Mouse (Mus musculus) testis, postnatal 14 days (tissue): ENCODE results near the gene Ccnd2.
A peak's percentile ranks its signal among the peaks of the same experiment; 100 is the strongest.

ENCODE experiments used
- DNase-seq: peaks from one replicate; pipeline ENCODE4 v3.0.0; 2021; ENCODE audit warnings: low spot score

The Ccnd2 gene

DNA sequence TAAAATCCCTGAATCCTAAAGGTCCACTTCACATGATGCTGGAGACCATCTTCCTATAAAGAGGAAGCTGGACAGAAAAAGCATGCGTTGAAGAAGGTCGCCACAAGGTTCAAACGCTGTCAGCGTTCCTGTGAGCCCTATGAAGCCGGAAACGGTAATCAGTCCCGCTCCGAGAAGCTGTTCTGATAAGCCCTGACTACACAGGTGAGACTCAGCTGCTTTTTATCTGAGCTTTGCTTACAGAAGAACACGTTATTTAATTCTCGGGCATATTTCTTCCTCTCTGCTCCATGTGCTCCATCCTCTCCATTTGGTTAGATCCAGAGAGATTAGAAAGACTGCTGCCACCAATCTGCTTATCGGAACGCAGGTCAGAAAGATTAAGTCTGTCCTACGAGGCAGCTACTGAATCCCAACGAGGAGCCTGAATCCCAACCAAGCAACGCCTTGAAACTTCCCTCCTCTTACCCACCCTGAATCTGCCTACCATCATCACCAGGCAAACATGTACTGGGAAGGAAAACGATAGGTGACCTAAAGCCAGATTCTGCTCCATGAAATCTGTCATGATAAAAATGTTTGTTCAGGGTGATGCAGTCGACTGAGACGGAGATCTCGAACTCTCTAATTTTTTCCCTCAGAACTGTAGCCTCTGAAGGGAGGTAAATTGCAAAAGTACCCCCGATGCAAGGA is 43.5 kb downstream of the Ccnd2 start:
- DNase-seq, result no peak

DNA sequence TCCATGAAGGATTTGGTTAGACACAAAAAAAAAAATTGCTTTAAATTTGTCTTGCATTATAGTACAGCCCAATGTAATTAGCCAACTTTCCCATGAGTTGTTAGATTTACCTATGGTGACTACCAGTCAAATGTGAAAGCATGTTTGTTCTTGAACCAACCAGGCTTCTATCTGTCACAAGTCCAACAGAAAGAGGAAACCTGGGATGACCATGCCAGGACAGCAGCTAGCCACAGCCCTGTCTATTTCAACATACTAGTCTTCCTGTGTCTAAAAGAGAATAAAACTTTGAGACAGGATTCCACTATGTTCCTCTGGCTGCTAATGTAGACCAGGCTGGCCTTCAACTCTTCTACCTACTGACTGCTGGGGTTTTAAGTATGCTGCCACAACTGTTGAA is 44.6 kb downstream of the Ccnd2 start:
- DNase-seq, result no peak

DNA sequence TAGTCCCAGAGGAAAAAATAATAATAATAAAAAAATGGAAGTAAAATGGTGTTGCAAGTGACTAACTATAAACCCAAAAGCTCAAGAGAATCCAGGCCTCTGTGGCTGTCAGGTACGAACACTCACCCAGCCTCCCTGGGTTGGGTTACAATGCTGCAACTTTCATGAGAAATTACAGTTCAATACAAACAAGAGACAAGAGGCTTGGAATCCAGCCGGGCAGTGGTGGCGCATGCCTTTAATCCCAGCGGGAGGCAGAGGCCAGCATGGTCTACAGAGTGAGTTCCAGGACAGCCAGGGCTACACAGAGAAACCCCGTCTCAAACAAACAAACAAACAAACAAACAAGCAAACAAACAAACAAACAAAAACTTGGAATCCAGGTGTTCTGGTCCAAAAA is 45.3 kb downstream of the Ccnd2 start:
- no peak for DNase-seq

DNA sequence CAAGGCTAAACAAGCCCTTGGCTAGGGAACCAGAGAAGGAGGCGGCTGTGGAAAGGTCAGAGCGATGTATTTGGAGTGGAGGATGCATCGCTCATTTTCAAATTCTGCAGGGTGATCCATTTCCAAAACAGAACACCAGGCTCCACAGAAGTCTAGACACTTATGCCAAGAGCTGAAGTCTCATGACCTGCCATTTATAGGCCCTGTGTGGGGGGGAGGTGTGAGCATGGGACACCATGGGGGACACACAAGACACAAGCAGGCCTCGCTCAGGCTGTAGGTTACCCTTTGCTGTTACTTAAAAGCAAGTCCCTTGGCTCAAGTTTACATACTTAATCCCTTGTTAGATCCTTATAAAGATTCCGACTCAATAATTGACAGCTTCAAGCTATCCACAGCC is 45.8 kb downstream of the Ccnd2 start:
- DNase-seq, result no peak

DNA sequence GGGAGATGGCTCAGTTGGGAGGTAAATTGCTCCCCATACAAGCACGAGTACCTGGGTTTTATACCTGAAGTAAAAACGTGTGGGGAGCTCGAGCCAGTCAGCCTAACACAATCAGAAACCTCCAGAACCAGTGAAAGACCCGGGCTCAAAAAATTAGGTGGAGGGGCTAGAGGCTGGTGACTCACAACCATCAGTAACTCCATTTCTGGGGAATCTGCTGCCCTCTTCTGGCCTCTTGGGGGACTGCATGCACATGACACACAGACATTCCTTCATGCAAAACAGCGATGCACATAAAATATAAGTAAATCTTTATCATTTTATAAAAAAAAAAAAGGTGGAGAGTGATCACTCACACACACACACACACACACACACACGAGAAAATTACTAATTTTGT is 46.9 kb downstream of the Ccnd2 start:
- no peak for DNase-seq

DNA sequence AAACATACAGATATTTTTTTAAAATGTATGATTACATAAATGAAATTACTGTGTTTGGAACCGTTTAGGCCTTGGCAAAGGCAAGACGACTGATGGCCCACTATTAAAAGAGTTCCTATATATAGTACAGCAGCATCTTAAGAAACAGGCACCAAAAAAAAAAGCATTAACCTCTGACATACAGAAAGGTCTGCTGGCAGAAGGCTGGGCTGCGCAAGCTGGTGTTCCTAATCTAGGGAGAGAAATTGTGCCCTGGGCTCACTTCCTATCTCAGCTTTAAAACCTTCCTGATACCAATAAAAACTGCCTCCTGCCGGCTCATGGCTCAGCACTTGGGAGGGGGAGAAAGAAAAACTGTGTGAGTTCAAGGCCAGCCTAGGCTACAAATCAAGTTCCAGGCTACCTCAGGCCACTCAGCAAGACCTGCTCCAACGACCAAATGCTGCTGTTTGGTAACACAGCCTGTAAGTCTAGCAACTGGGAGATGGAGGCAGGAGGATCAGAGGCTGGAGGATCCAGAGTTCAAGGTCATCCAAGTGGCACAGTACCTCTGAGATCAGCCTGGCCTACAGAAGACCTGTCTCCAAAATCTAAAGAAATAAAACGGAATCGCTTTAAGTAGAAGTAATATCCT is 47.5 kb downstream of the Ccnd2 start:
- DNase-seq, result no peak

DNA sequence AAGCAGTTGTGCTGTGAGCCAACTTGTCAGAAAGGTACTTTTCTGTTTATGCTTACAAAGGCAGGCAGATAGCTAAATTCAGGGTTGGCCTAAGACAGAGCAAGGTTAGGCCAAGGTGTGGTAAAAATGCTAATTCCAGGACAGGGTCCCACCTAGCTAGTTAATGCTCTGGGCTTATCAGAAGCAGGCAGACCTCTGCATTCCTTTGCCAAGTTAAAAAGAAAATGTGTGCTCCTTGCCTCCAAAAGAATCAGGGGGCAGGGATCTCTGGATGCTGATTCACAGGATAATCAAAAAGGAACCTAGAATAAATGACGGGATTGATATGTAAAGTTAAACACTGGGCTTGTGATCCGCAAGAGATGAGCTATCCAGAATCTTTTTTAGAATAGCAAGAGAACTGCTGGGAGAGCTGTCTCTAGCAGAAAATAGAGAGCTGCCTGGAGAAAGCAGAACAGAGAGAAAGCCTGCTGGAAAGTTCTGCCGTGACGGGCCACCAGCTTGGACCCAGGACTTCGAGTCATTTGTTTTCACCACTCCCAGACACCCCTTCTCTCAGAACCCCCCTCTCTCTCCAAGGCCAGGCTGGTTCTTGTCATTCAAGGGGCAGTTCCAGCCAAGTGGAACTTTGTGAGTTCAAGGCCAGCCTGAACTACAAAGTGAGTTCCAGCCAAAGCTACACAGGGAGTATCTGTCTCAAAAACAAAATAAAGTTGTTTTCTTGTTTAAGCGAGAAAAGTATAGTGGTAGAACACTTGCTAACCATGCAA is 48.3 kb downstream of the Ccnd2 start:
- DNase-seq, result no peak

DNA sequence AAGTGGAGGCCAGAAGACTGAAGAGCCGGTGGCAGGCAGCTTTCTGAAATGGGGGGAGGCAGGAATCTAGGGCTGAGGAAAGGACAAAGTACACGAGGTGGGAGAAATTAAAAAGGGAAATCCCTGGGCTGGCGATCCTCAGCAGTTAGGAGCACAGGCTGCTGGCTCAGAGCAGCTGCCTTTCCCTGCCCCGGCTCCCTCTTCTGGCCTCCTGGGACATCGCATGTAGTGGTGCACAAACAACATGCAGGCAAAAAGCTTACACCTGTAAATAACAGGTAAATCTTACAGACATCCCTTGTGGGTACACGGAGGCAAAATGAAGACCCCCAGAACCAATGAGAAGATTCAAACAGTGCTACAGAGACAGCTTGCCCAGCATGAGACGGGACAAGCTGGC is 57.4 kb downstream of the Ccnd2 start:
- no peak for DNase-seq

DNA sequence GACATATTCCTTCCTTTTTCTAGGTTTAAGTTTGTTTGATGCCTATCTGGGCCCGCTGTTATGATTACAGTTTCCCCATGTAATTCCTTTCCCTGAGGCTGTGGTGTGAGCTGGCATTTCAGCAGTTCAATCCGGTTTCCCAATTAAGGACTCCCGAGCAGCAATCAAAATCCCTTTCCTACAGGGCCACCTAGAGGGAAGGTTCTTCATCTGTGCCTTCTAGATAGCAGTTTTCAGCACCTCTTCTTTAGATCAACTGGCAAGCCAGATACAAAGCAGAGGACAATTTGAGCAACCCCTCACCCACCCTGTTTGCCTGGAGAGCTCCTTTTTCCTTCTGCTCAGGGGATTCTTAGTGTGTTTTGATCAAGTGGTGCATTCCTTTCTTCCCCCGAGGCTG is 65.3 kb downstream of the Ccnd2 start:
- DNase-seq, result no peak

DNA sequence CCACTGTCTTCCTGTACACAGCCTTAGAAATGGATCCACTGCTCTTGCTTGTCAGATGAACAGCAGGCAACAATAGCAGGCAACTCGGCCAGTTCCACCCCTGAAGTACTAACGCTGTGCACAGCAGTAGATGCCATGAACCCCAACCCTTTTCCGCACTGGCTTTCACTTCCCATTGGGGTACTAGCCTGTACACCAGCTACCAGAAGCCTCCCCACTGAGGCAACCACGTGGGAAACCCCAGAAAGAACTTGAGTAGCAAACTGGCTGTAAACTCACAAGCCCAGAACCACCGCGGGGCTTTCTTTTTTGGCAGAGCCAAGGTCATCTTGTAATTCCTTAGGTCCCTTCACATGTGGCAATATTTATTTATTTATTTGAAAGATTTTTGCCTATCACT is 70.2 kb downstream of the Ccnd2 start:
- no peak for DNase-seq

DNA sequence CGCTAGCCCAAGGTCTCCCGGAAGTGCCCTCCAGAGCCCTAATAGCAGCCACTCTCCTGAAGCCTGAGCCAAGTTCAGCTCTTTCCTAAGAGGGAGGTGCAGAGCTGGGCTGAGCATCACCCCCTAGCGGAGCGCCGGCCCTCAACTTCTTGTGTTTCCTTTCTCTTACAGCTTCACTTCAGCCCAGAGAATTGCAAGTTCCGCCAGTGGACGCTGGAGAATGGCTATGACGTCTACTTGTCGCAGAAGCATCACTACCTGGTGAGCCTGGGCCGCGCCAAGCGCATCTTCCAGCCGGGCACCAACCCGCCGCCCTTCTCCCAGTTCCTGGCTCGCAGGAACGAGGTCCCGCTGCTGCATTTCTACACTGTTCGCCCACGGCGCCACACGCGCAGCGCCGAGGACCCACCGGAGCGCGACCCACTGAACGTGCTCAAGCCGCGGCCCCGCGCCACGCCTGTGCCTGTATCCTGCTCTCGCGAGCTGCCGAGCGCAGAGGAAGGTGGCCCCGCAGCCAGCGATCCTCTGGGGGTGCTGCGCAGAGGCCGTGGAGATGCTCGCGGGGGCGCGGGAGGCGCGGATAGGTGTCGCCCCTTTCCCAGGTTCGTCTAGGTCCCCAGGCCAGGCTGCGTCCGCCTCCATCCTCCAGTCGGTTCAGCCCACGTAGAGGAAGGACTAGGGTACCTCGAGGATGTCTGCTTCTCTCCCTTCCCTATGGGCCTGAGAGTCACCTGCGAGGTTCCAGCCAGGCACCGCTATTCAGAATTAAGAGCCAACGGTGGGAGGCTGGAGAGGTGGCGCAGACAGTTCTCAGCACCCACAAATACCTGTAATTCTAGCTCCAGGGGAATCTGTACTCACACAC is 71.9 kb downstream of the Ccnd2 start:
- peak; percentile 27 for DNase-seq
